Mouse (Mus musculus) heart, postnatal 0 days (tissue): ENCODE results near the gene Klf11. TPM values are rescaled to one million over a fixed set of nuclear protein-coding genes. Genes with fewer than 3 reads are reported as not detected.
A peak's percentile ranks its signal among the peaks of the same experiment; 100 is the strongest.

Experiments used
- ATAC-seq: fragments of 200-750 bp; cut with Nextera tagmentation; 2 replicates; pipeline ENCODE4 v1.8.0; 2017; ENCODE audit warnings: low read depth, moderate number of reproducible peaks, moderate library complexity; ENCODE audit not compliant: insufficient read depth
- DNase-seq: peaks from one replicate; pipeline ENCODE4 v3.0.0-alpha.2; 2016; ENCODE audit warnings: low spot score
- H3K27ac ChIP-seq: fragments of 300-500 bp; sonication (generic); 2 replicates; pipeline ENCODE4 v1.5.1; 2014; ENCODE audit warnings: low read depth, mild to moderate bottlenecking
- H3K27me3 ChIP-seq: fragments of 300-500 bp; sonication (generic); 2 replicates; pipeline ENCODE4 v1.6.1; 2014; ENCODE audit warnings: low read length, mixed read lengths; ENCODE audit not compliant: control insufficient read depth, insufficient read depth
- H3K36me3 ChIP-seq: fragments of 300-500 bp; sonication (generic); replicated peaks from 2 replicates; pipeline ENCODE4 v1.6.1; 2014; ENCODE audit warnings: low read length, mixed read lengths; ENCODE audit not compliant: control insufficient read depth, insufficient read depth
- H3K4me1 ChIP-seq: fragments of 300-500 bp; sonication (generic); 2 replicates; pipeline ENCODE4 v1.6.1; 2014; ENCODE audit warnings: antibody characterized with exemption; ENCODE audit not compliant: control insufficient read depth, insufficient read depth
- H3K4me2 ChIP-seq: fragments of 300-500 bp; sonication (generic); 2 replicates; pipeline ENCODE4 v1.6.1; 2014; ENCODE audit warnings: low read depth, mild to moderate bottlenecking, low read length, moderate library complexity
- H3K4me3 ChIP-seq: fragments of 300-500 bp; sonication (generic); 2 replicates; pipeline ENCODE4 v1.5.1; 2014; ENCODE audit warnings: low read depth, low read length
- H3K9ac ChIP-seq: fragments of 300-500 bp; sonication (generic); replicated peaks from 2 replicates; pipeline ENCODE4 v1.6.1; 2014; ENCODE audit warnings: low read depth, low read length, mixed read lengths
- H3K9me3 ChIP-seq: fragments of 300-500 bp; sonication (generic); replicated peaks from 2 replicates; pipeline ENCODE4 v1.6.1; 2016; ENCODE audit warnings: low read length; ENCODE audit not compliant: control insufficient read depth
- CTCF ChIP-seq: IDR thresholded peaks from 2 replicates; pipeline ENCODE4 v1.5.1; 2016; ENCODE audit warnings: antibody characterized with exemption, control low read depth, low read depth
- EP300 ChIP-seq: IDR thresholded peaks from 2 replicates; pipeline ENCODE4 v1.6.1; 2016; ENCODE audit warnings: antibody characterized with exemption, low read depth
- WGBS: fragments of 180-500 bp; shearing (Covaris S2); extraction: QIAGEN DNeasy Blood & Tissue Kit; methylation state at CpG from one replicate; pipeline ENCODE4 v1.1.7; 2014; 5-methylcytosine and 5-hydroxymethylcytosine counted together
- polyA plus RNA-seq: library from polyadenylated mRNA; unstranded; fragments of >200 nt; fragmentation: Nextera tagmentation; extraction: Ambion mirVana; gene quantifications from 2 replicates; pipeline ENCODE4 v1.2.1, GENCODE M21; 2015
- total RNA-seq: library from RNA; depleted of rRNA; stranded (reverse); fragments of >200 nt; gene quantifications from 2 replicates; pipeline ENCODE4 v1.2.3, GENCODE M21; 2014; ENCODE audit warnings: low replicate concordance

The Klf11 gene
- total and polyA plus RNA-seq, 2 experiments from 2014 or later: 16.5 to 45.5 TPM

- H3K4me2 ChIP-seq: no peak overlapping the region
- no peak for TF ChIP-seq CTCF
- TF ChIP-seq EP300: no peak
- H3K9me3 ChIP-seq: no peaks in the 10 kb centered on the region
- ATAC-seq (no peak), DNase-seq (no peak)
- no peaks in the 10 kb centered on the region for H3K36me3 ChIP-seq
- H3K27ac ChIP-seq: no peak overlapping the region
- WGBS: 76% methylated on average over 6 of the region's 6 CpGs
- no peak overlapping the region for H3K4me3 ChIP-seq
- H3K4me1 ChIP-seq: peaks cover 37% of the 10 kb centered on the region
- H3K27me3 ChIP-seq: no peaks in the 10 kb centered on the region
- no peak overlapping the region for H3K9ac ChIP-seq
These were observed 5.2 kb upstream of the Klf11 start for GRCm38 (mm10) chr12:24645901-24646300.

GRCm38 (mm10) chr12:24648094-24648493 is 3.0 kb upstream of the Klf11 start:
- H3K4me3 ChIP-seq: no peak overlapping the region
- H3K36me3 ChIP-seq: no peaks in the 10 kb centered on the region
- DNase-seq (no peak), ATAC-seq (no peak)
- peaks cover 31% of the 10 kb centered on the region for H3K4me1 ChIP-seq
- H3K9me3 ChIP-seq: no peaks in the 10 kb centered on the region
- no peak for TF ChIP-seq EP300
- no peak for TF ChIP-seq CTCF
- WGBS: 67% methylated on average over 1 of the region's 1 CpGs
- H3K27ac ChIP-seq: no peak overlapping the region
- no peak overlapping the region for H3K9ac ChIP-seq
- no peaks in the 10 kb centered on the region for H3K27me3 ChIP-seq
- no peak overlapping the region for H3K4me2 ChIP-seq

- Histone ChIP-seq H3K27me3 (no peaks in the 10 kb centered on the region), H3K4me1 (peaks cover 21% of the 10 kb centered on the region), H3K9me3 (no peaks in the 10 kb centered on the region), H3K36me3 (peaks cover 23% of the 10 kb centered on the region), H3K9ac (peak overlapping the region; percentile 44), H3K4me2 (peak overlapping the region; percentile 61), H3K27ac (peak overlapping the region; percentile 95), H3K4me3 (peak overlapping the region; percentile 73)
- 3% methylated on average over 22 of the region's 22 CpGs for WGBS
- DNase-seq: no peak
- TF ChIP-seq EP300 (no peak), CTCF (no peak)
- peak; percentile 0; the same call in 1 of the 2 replicates for ATAC-seq
These were observed 535 bp upstream of the Klf11 start for GRCm38 (mm10) chr12:24650415-24651062.

- peak overlapping the region; percentile 73 for H3K4me3 ChIP-seq
- peaks cover 21% of the 10 kb centered on the region for H3K4me1 ChIP-seq
- no peaks in the 10 kb centered on the region for H3K27me3 ChIP-seq
- TF ChIP-seq EP300 (no peak), CTCF (no peak)
- peak overlapping the region; percentile 95 for H3K27ac ChIP-seq
- H3K9ac ChIP-seq: peak overlapping the region; percentile 89
- no peaks in the 10 kb centered on the region for H3K9me3 ChIP-seq
- 1% methylated on average over 36 of the region's 36 CpGs for WGBS
- H3K36me3 ChIP-seq: peaks cover 35% of the 10 kb centered on the region
- DNase-seq (peak; percentile 94), ATAC-seq (peak; percentile 80)
- peak overlapping the region; percentile 76 for H3K4me2 ChIP-seq
These were observed 718 bp downstream of the Klf11 start for GRCm38 (mm10) chr12:24651642-24652342.

- ATAC-seq (no peak), DNase-seq (no peak)
- TF ChIP-seq CTCF (no peak), EP300 (no peak)
- H3K9me3 ChIP-seq: no peaks in the 10 kb centered on the region
- H3K27me3 ChIP-seq: no peaks in the 10 kb centered on the region
- peaks cover 60% of the 10 kb centered on the region for H3K36me3 ChIP-seq
- peaks cover 35% of the 10 kb centered on the region for H3K4me1 ChIP-seq
- 75% methylated on average over 16 of the region's 16 CpGs for WGBS
- H3K27ac ChIP-seq: no peak overlapping the region
- H3K4me3 ChIP-seq: no peak overlapping the region
- no peak overlapping the region for H3K9ac ChIP-seq
- no peak overlapping the region for H3K4me2 ChIP-seq
These were observed 3.2 kb downstream of the Klf11 start for GRCm38 (mm10) chr12:24654065-24654862.
